Mouse (Mus musculus): ENCODE data around the gene Nolc1. TPM values are rescaled to one million over a fixed set of nuclear protein-coding genes. Genes with fewer than 3 reads are reported as not detected.

Nolc1 gene
- polyA plus RNA-seq, 1 experiment from 2014 or later, result 79.8 TPM

GRCm38 (mm10) chr19:46047426-46047825, 28.2 kb upstream of the Nolc1 start:
- H3K4me2 ChIP-seq (ENCODE audit: low read depth, low read length), result no peak overlapping the region
- no peaks in the 10 kb centered on the region for H3K36me3 ChIP-seq (ENCODE audit: control insufficient read depth, insufficient read depth, low read length)
- 62% methylated on average over 2 of the region's 2 CpGs for WGBS
- H3K27ac ChIP-seq (ENCODE audit: low read length), result no peak overlapping the region; the same call in 1 of the 2 replicates
- no peaks in the 10 kb centered on the region for H3K9me3 ChIP-seq (replicated peaks; ENCODE audit: control insufficient read depth, low read length)
- H3K9ac ChIP-seq (ENCODE audit: low read length), result no peak overlapping the region
- H3K27me3 ChIP-seq (ENCODE audit: control insufficient read depth, insufficient read depth, low read length), result no peaks in the 10 kb centered on the region
- ATAC-seq (ENCODE audit: insufficient read depth, low FRiP score), result no peak
- peaks cover 30% of the 10 kb centered on the region for H3K4me1 ChIP-seq (ENCODE audit: control insufficient read depth, insufficient read depth, low read length)
- H3K4me3 ChIP-seq (replicated peaks; ENCODE audit: low read length), result no peak overlapping the region

- Histone ChIP-seq H3K9me3 (replicated peaks; ENCODE audit: control insufficient read depth, low read length) (no peaks in the 10 kb centered on the region), H3K9ac (ENCODE audit: low read length) (no peak overlapping the region), H3K4me1 (ENCODE audit: control insufficient read depth, insufficient read depth, low read length) (peaks cover 13% of the 10 kb centered on the region), H3K27me3 (ENCODE audit: control insufficient read depth, insufficient read depth, low read length) (no peaks in the 10 kb centered on the region), H3K4me3 (replicated peaks; ENCODE audit: low read length) (no peak overlapping the region), H3K36me3 (ENCODE audit: control insufficient read depth, insufficient read depth, low read length) (no peaks in the 10 kb centered on the region), H3K4me2 (ENCODE audit: low read depth, low read length) (no peak overlapping the region), H3K27ac (ENCODE audit: low read length) (no peak overlapping the region)
- WGBS, result 66% methylated on average over 4 of the region's 4 CpGs
- no peak for ATAC-seq (ENCODE audit: insufficient read depth, low FRiP score)
Observed at GRCm38 (mm10) chr19:46049129-46049528, 26.5 kb upstream of the Nolc1 start.

- no peaks in the 10 kb centered on the region for H3K9me3 ChIP-seq (replicated peaks; ENCODE audit: control insufficient read depth, low read length)
- no peaks in the 10 kb centered on the region for H3K27me3 ChIP-seq (ENCODE audit: control insufficient read depth, insufficient read depth, low read length)
- H3K4me3 ChIP-seq (replicated peaks; ENCODE audit: low read length), result no peak overlapping the region
- H3K9ac ChIP-seq (ENCODE audit: low read length), result no peak overlapping the region
- H3K36me3 ChIP-seq (ENCODE audit: control insufficient read depth, insufficient read depth, low read length), result no peaks in the 10 kb centered on the region
- H3K27ac ChIP-seq (ENCODE audit: low read length), result no peak overlapping the region
- no peak for ATAC-seq (ENCODE audit: insufficient read depth, low FRiP score)
- 77% methylated on average over 2 of the region's 2 CpGs for WGBS
- peaks cover 13% of the 10 kb centered on the region for H3K4me1 ChIP-seq (ENCODE audit: control insufficient read depth, insufficient read depth, low read length)
- H3K4me2 ChIP-seq (ENCODE audit: low read depth, low read length), result no peak overlapping the region
Observed at GRCm38 (mm10) chr19:46050462-46050861, 25.2 kb upstream of the Nolc1 start.

GRCm38 (mm10) chr19:46055752-46056387, 19.8 kb upstream of the Nolc1 start:
- 2% methylated on average over 11 of the region's 11 CpGs for WGBS
- Histone ChIP-seq H3K27ac (ENCODE audit: low read length) (peak overlapping the region; percentile 94; the same call in 1 of the 2 replicates), H3K27me3 (ENCODE audit: control insufficient read depth, insufficient read depth, low read length) (no peaks in the 10 kb centered on the region), H3K4me1 (ENCODE audit: control insufficient read depth, insufficient read depth, low read length) (peaks cover 21% of the 10 kb centered on the region), H3K4me2 (ENCODE audit: low read depth, low read length) (peak overlapping the region; percentile 45), H3K36me3 (ENCODE audit: control insufficient read depth, insufficient read depth, low read length) (no peaks in the 10 kb centered on the region), H3K9ac (ENCODE audit: low read length) (peak overlapping the region; percentile 51; the same call in 1 of the 2 replicates), H3K9me3 (replicated peaks; ENCODE audit: control insufficient read depth, low read length) (no peaks in the 10 kb centered on the region), H3K4me3 (replicated peaks; ENCODE audit: low read length) (peak overlapping the region; percentile 68)
- ATAC-seq (ENCODE audit: insufficient read depth, low FRiP score), result peak; percentile 68

GRCm38 (mm10) chr19:46056388-46056946, 19.2 kb upstream of the Nolc1 start:
- no peaks in the 10 kb centered on the region for H3K36me3 ChIP-seq (ENCODE audit: control insufficient read depth, insufficient read depth, low read length)
- H3K4me1 ChIP-seq (ENCODE audit: control insufficient read depth, insufficient read depth, low read length), result peaks cover 21% of the 10 kb centered on the region
- peak overlapping the region; percentile 68 for H3K4me3 ChIP-seq (replicated peaks; ENCODE audit: low read length)
- peak overlapping the region; percentile 94 for H3K27ac ChIP-seq (ENCODE audit: low read length)
- no peaks in the 10 kb centered on the region for H3K27me3 ChIP-seq (ENCODE audit: control insufficient read depth, insufficient read depth, low read length)
- ATAC-seq (ENCODE audit: insufficient read depth, low FRiP score), result peak; percentile 95
- under 1% methylated on average over 50 of the region's 52 CpGs for WGBS
- peak overlapping the region; percentile 56 for H3K4me2 ChIP-seq (ENCODE audit: low read depth, low read length)
- H3K9ac ChIP-seq (ENCODE audit: low read length), result peak overlapping the region; percentile 88
- H3K9me3 ChIP-seq (replicated peaks; ENCODE audit: control insufficient read depth, low read length), result no peaks in the 10 kb centered on the region

GRCm38 (mm10) chr19:46056947-46057607, 18.6 kb upstream of the Nolc1 start:
- Histone ChIP-seq H3K36me3 (ENCODE audit: control insufficient read depth, insufficient read depth, low read length) (no peaks in the 10 kb centered on the region), H3K9me3 (replicated peaks; ENCODE audit: control insufficient read depth, low read length) (no peaks in the 10 kb centered on the region), H3K4me3 (replicated peaks; ENCODE audit: low read length) (peak overlapping the region; percentile 68), H3K9ac (ENCODE audit: low read length) (peak overlapping the region; percentile 88), H3K27ac (ENCODE audit: low read length) (peak overlapping the region; percentile 94), H3K4me1 (ENCODE audit: control insufficient read depth, insufficient read depth, low read length) (peaks cover 21% of the 10 kb centered on the region), H3K4me2 (ENCODE audit: low read depth, low read length) (peak overlapping the region; percentile 56), H3K27me3 (ENCODE audit: control insufficient read depth, insufficient read depth, low read length) (no peaks in the 10 kb centered on the region)
- WGBS, result under 1% methylated on average over 41 of the region's 42 CpGs
- peak; percentile 85 for ATAC-seq (ENCODE audit: insufficient read depth, low FRiP score)

GRCm38 (mm10) chr19:46058466-46058865, 17.2 kb upstream of the Nolc1 start:
- Histone ChIP-seq H3K4me2 (ENCODE audit: low read depth, low read length) (peak overlapping the region; percentile 56), H3K9me3 (replicated peaks; ENCODE audit: control insufficient read depth, low read length) (no peaks in the 10 kb centered on the region)

GRCm38 (mm10) chr19:46060845-46061244, 14.8 kb upstream of the Nolc1 start:
- H3K4me3 ChIP-seq (replicated peaks; ENCODE audit: low read length), result no peak overlapping the region
- H3K9me3 ChIP-seq (replicated peaks; ENCODE audit: control insufficient read depth, low read length), result no peaks in the 10 kb centered on the region
- peaks cover 21% of the 10 kb centered on the region for H3K4me1 ChIP-seq (ENCODE audit: control insufficient read depth, insufficient read depth, low read length)
- 66% methylated on average over 6 of the region's 6 CpGs for WGBS
- no peak overlapping the region for H3K4me2 ChIP-seq (ENCODE audit: low read depth, low read length)
- H3K36me3 ChIP-seq (ENCODE audit: control insufficient read depth, insufficient read depth, low read length), result peaks cover 10% of the 10 kb centered on the region; the same call in 1 of the 2 replicates
- ATAC-seq (ENCODE audit: insufficient read depth, low FRiP score), result no peak
- H3K27ac ChIP-seq (ENCODE audit: low read length), result no peak overlapping the region
- H3K9ac ChIP-seq (ENCODE audit: low read length), result no peak overlapping the region
- H3K27me3 ChIP-seq (ENCODE audit: control insufficient read depth, insufficient read depth, low read length), result no peaks in the 10 kb centered on the region

More at GRCm38 (mm10) chr19:46058466-46058865, 17.2 kb upstream of the Nolc1 start:
- peak overlapping the region; percentile 68; the same call in 1 of the 2 replicates for H3K4me3 ChIP-seq (replicated peaks; ENCODE audit: low read length)
- WGBS, result 95% methylated on average over 7 of the region's 7 CpGs
- no peak overlapping the region for H3K9ac ChIP-seq (ENCODE audit: low read length)
- no peak for ATAC-seq (ENCODE audit: insufficient read depth, low FRiP score)
- H3K36me3 ChIP-seq (ENCODE audit: control insufficient read depth, insufficient read depth, low read length), result no peaks in the 10 kb centered on the region
- H3K4me1 ChIP-seq (ENCODE audit: control insufficient read depth, insufficient read depth, low read length), result peaks cover 21% of the 10 kb centered on the region
- no peak overlapping the region for H3K27ac ChIP-seq (ENCODE audit: low read length)
- H3K27me3 ChIP-seq (ENCODE audit: control insufficient read depth, insufficient read depth, low read length), result no peaks in the 10 kb centered on the region

GRCm38 (mm10) chr19:46068054-46068453, 7.6 kb upstream of the Nolc1 start:
- peaks cover 29% of the 10 kb centered on the region for H3K36me3 ChIP-seq (ENCODE audit: control insufficient read depth, insufficient read depth, low read length)
- no peaks in the 10 kb centered on the region for H3K9me3 ChIP-seq (replicated peaks; ENCODE audit: control insufficient read depth, low read length)
- 78% methylated on average over 10 of the region's 10 CpGs for WGBS

More at GRCm38 (mm10) chr19:46068054-46068453, 7.6 kb upstream of the Nolc1 start:
- H3K27ac ChIP-seq (ENCODE audit: low read length), result no peak overlapping the region
- no peak overlapping the region for H3K4me2 ChIP-seq (ENCODE audit: low read depth, low read length)
- no peaks in the 10 kb centered on the region for H3K4me1 ChIP-seq (ENCODE audit: control insufficient read depth, insufficient read depth, low read length)
- H3K27me3 ChIP-seq (ENCODE audit: control insufficient read depth, insufficient read depth, low read length), result no peaks in the 10 kb centered on the region
- no peak overlapping the region for H3K9ac ChIP-seq (ENCODE audit: low read length)
- no peak overlapping the region for H3K4me3 ChIP-seq (replicated peaks; ENCODE audit: low read length)
- no peak for ATAC-seq (ENCODE audit: insufficient read depth, low FRiP score)
